Mouse (Mus musculus) thymus, postnatal 10 days (tissue): ENCODE measurements around the gene Rps6ka4.

Experiments
- DNase-seq, 2 experiments: peaks; one replicate each; pipeline ENCODE4 v3.0.0; 2021; ENCODE audit warnings: low spot score in 2 of 2

Rps6ka4 gene

DNA sequence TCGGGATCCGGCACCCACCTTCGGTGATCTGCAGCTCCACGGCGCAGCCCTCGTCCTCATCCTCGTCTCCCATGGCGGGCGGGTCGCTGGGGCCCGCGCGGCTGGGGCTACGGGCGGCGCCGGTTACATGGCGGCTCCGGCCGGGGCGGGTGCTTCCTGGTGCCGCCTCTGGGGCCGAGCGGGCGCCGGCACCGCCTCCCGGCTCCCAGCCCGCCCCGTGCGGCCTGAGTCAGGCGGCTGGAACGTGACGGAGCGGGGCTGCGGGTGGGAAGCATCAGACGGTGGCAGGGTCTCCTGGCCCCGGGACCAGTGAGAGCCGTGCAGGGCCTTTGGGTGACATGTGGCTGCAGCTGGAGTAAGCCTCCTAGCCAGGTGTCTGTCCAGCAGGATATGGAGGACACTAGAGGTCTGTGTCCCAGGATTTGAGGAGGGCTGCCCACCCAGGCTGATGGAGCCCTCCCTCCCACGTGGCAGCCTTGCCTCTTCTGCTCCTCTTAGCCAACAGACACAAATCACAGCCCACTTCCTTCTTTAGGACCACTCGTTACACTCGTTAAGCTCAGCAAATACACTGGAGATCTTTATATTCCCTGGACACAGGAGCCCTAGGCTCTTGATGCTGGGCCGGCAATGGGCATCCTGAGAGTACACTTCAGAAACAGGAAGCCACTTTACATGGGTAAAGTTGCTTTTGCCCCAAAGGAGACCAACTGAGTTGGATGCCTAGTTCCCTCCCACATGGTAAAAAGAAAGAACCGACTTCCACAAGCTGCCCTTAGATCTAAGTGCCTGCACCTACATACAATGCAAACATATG is at the start of gene Rps6ka4:
Gene Rps6ka4 (minus strand): TSS at position 162 of the 817 bp plus-strand sequence.
- peak in 1 of 2 experiments; percentile 55 for DNase-seq

DNA sequence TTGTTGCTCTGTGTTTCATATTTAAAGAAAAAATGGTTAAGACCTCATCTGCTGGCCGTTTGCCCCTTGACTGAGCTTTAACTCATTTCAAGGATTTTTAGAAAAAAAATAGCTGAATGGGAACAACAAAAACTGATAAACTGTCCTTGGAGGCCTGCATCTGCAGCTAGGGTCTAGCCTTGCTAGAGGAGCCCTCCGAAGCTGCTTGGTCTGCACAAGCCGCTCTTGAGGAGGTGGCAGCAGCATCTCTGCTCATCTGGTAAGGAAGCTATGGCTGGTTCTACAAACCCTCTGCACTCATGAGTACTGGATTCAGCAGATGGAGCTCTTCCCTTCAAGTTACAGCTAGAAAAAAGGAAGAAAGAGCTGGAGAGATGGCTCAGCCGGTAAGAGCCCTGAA is 37.5 kb upstream of the Rps6ka4 start:
- DNase-seq, result no peak

DNA sequence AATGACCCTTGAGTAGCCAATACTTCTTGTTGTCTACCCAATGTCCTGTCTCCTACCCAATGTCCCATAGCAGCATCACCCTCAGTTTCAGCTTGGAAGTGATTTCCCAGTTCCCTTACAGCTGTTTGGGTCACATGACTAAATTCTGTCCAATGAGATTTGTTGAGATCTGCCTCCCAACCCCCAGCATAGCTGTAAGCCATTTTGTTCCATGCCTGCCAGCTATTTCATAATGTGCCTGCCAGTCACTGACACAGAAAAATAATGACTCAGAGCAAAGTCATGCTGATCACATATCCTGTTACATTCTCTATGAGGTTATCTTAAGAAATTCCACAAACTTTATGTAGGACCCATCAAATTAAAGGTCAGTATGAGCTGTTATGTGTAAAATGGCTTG is 36.4 kb upstream of the Rps6ka4 start:
- no peak for DNase-seq

DNA sequence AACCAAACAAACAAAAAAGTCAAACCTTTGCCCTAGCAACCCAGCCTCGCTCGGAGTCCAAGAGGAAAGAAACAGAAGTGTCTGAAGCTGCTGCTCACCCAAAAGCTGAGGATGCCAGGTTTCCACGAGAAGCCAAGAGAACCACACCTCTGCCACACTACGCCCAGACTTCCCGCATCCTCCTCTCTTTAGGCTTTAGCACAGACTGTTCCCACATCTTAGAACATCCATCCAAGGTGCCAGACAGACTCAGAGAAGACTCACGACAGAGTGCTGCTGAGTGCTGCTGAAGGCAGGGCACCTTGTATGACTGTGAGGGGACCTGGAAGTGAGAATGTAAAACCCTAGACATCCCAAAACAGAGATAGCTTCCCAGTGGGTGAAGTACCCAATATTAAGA is 35.4 kb upstream of the Rps6ka4 start:
- no peak for DNase-seq

GRCm38 (mm10) chr19:6874257-6874656 is 33.8 kb upstream of the Rps6ka4 start:
- DNase-seq, result no peak

DNA sequence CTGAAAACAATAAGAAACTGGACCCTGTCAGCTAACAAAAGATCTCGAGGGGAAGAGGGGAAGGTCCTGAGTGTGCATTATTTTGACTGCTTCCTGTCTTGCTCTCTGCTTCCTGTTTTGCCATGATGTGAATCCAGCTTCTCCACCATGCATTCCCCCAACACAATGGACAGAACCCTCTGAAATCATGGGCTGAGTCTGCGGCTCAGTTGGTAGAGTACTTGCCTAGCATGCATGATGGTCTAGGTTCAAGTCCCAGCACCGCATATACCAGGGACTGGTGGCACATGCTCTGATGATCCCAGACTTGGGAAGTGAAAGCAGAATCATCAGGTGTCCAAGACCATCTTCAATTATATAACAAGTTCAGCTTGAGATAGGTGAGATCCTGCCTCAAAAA is 32.3 kb upstream of the Rps6ka4 start:
- DNase-seq, result no peak

GRCm38 (mm10) chr19:6871574-6872271 is 31.3 kb upstream of the Rps6ka4 start:
- peak; percentile 67 to 72 for DNase-seq

DNA sequence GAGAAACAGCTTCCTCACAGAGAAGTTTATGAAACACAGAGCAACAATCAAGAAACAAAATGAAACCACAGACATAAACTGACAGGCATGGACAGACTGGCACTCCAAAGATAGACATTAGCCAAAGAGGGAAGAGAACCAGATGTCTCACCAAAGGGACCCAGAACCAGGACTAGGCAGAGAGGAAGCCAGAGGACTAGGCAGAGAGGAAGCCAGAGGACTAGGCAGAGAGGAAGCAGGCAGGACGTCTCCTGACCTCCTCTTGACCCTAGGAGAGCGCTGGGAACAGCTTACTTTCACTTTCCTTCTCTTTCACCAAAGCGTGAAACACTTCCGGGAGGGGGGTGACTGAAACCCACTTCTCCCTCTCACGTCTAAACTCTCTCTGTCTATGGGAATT is 28.9 kb upstream of the Rps6ka4 start:
- peak; percentile 49 to 63 for DNase-seq

GRCm38 (mm10) chr19:6861451-6861850 is 21.0 kb upstream of the Rps6ka4 start:
- DNase-seq, result no peak

- DNase-seq, result no peak
Measured at GRCm38 (mm10) chr19:6860706-6861105, 20.3 kb upstream of the Rps6ka4 start.

GRCm38 (mm10) chr19:6859971-6860370 is 19.5 kb upstream of the Rps6ka4 start:
- DNase-seq, result no peak

DNA sequence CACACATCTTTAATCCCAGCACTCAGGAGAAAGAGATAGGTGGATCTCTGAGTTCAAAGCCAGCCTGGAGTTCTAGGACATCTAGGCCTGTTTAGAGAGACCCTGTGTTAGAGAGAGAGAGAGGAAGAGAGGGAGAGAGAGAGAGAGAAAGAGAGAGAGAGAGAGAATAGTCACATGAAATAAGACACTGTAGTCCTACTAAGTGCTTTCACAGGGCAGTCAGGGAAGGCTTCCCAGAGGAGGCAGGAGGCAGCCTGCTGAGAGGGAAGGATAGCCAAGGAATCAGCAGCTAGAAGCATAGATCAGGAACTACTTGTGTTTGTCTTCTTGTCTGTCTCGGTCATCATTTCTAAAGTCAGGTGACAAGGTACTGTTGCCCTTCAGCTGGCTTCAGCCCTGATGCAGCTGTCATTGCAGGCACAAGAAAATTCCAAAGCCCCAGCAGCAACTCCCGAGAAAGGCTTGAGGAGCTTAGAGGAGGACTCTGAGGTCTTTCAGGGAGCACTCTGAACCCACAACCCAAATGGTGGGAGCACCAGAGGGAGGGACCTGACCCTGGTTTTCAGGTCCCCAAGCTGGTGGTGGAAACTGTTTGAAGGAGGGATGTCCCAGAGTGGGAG is 18.7 kb upstream of the Rps6ka4 start:
- DNase-seq, result no peak

DNA sequence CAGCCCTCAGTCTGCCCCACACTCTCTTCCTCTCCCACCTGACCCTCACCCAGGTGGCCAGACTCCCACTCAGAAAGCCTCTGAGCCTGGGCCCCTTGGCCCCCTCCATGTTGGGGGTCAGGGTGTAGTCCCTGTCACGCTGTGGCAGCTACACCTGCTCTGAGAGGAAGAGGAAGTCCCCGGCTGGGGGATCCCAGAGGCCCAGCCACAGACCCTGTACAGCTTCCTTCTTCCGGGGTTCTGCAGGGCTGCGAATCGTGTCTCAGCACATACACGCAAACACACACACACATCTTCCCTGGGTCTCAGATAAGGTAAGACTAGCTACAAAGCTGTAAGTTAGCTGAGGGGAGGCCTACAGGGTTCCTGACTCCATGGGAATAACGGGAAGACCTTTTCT is 17.6 kb upstream of the Rps6ka4 start, which contains the start of gene Ccdc88b:
Gene Ccdc88b (minus strand): TSS at position 181 of the 400 bp plus-strand sequence.
- DNase-seq, result peak; percentile 84 to 87

DNA sequence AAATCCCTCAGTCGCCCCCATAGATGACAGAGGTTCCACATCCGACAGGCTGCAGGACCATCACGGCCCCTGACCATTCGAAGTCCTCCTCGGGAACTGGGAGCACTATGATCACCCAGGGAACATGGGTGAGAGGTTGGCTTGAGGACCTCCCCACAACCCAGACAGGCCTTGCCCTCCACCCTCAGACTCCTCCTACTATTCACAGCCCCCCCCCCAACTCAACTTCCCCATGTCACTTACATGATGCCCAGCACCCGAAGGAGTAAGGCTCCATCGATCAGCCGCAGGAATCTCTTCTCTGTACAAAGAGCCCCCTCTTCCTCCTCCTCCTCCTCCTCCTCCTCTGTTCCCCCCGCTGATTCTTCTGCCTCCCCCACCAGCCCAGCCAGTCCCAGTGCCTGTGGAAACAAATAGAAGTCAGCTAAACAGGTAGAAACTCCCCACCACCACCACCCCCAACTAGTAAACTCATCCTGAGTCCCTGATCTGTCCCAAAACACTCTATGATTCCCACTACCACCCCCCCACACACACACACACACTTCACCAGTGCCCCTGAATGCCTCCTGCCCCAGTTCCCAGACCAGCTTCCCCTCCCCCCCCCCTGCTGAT is 17.1 kb upstream of the Rps6ka4 start:
- no peak for DNase-seq

DNA sequence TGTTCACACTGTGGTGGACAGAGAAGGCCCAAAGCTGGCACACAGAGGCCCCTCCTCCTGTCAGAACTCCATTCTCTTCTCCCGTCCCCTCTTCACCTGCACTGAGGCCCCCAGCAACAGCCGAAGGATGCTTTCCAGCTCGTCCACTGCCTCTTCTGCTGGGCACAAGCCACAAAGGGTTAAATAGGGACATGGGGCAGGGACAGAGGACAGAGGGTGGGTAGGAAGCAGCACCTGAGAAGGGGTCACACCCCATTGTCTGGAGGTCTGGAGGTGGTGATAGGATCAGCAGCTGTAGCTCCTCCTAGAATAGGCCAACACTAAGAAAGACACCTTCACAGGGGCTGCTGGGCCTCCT is 16.5 kb upstream of the Rps6ka4 start:
- DNase-seq, result no peak

GRCm38 (mm10) chr19:6856281-6857002 is 16.0 kb upstream of the Rps6ka4 start:
- DNase-seq, result peak; percentile 51 to 67

- no peak for DNase-seq
Measured at GRCm38 (mm10) chr19:6855225-6856031, 15.0 kb upstream of the Rps6ka4 start.

DNA sequence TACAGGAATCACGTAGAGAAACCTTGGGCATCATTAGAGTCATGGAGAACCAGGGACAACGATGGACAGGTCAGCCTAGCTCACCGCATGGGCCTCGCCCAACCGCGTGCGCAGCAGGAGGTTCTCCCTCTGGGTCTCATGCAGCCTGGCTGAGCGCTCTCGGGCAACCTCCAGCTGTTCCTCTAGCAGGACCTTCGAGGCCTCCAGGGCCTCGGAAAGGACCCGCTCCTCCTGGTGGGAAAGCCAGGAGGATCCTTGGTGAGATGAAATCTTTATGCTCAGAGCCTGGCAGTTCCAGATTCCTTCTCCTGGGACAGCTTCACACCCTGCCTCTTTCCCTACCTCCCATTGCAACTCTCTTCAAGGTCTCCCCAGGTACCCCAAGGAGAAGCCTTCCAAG is 14.2 kb upstream of the Rps6ka4 start:
- no peak for DNase-seq

GRCm38 (mm10) chr19:6853903-6854302 is 13.5 kb upstream of the Rps6ka4 start:
- DNase-seq, result no peak

GRCm38 (mm10) chr19:6852393-6853305 is 12.2 kb upstream of the Rps6ka4 start:
- no peak for DNase-seq
